Mouse (Mus musculus) spleen, postnatal 14 days (tissue): ENCODE data around the gene Nos2.

ENCODE experiments used
- DNase-seq, 2 experiments: peaks; one replicate each; pipeline ENCODE4 v3.0.0; 2021 to 2022; ENCODE audit warnings: low spot score in 2 of 2

Nos2 gene

GRCm38 (mm10) chr11:78959367-78959766 is 38.8 kb downstream of the Nos2 start:
- no peak for DNase-seq

GRCm38 (mm10) chr11:78959841-78960520 is 39.4 kb downstream of the Nos2 start:
- peak in 1 of 2 experiments; percentile 36 for DNase-seq

- DNase-seq = no peak
Observed at GRCm38 (mm10) chr11:78961221-78961620, 40.6 kb downstream of the Nos2 start.

- DNase-seq = peak in 1 of 2 experiments; percentile 46
Observed at GRCm38 (mm10) chr11:78967371-78967770, 46.8 kb downstream of the Nos2 start.

- no peak for DNase-seq
Observed at GRCm38 (mm10) chr11:78968121-78968520, 47.5 kb downstream of the Nos2 start.

GRCm38 (mm10) chr11:78971096-78971495 is 50.5 kb downstream of the Nos2 start:
- DNase-seq = no peak

GRCm38 (mm10) chr11:78971746-78972145 is 51.2 kb downstream of the Nos2 start:
- no peak for DNase-seq

- DNase-seq = no peak
Observed at GRCm38 (mm10) chr11:78972328-78972727, 51.7 kb downstream of the Nos2 start.

GRCm38 (mm10) chr11:78972811-78973351 is 52.3 kb downstream of the Nos2 start:
- no peak for DNase-seq

GRCm38 (mm10) chr11:78973381-78974150 is 53.0 kb downstream of the Nos2 start:
- DNase-seq = no peak

- no peak for DNase-seq
Observed at GRCm38 (mm10) chr11:78976731-78977510, 56.3 kb downstream of the Nos2 start.

GRCm38 (mm10) chr11:78978176-78979019 is 57.8 kb downstream of the Nos2 start:
- no peak for DNase-seq

- no peak for DNase-seq
Observed at GRCm38 (mm10) chr11:78980083-78980634, 59.6 kb downstream of the Nos2 start.

- DNase-seq = no peak
Observed at GRCm38 (mm10) chr11:78982042-78982441, 61.5 kb downstream of the Nos2 start.

- no peak for DNase-seq
Observed at GRCm38 (mm10) chr11:78982513-78983291, 62.1 kb downstream of the Nos2 start.

GRCm38 (mm10) chr11:78983539-78983938 is 63.0 kb downstream of the Nos2 start:
- DNase-seq = no peak

- peak; percentile 49 to 60 for DNase-seq
Observed at GRCm38 (mm10) chr11:78984483-78985177, 64.0 kb downstream of the Nos2 start, which contains the start of gene Lgals9. Lgals9 (minus strand) TSS chr11:78984946.

GRCm38 (mm10) chr11:78985505-78985904 is 64.9 kb downstream of the Nos2 start:
- DNase-seq = no peak

GRCm38 (mm10) chr11:78986311-78987002 is 65.9 kb downstream of the Nos2 start:
- DNase-seq = no peak
